Mouse (Mus musculus): ENCODE results near the gene Xpnpep3. TPM values are rescaled to one million over a fixed set of nuclear protein-coding genes. Genes with fewer than 3 reads are reported as not detected.

The Xpnpep3 gene
- total and polyA plus RNA-seq, 3 experiments, result 12.0 to 34.8 (median 27.7) TPM

DNA sequence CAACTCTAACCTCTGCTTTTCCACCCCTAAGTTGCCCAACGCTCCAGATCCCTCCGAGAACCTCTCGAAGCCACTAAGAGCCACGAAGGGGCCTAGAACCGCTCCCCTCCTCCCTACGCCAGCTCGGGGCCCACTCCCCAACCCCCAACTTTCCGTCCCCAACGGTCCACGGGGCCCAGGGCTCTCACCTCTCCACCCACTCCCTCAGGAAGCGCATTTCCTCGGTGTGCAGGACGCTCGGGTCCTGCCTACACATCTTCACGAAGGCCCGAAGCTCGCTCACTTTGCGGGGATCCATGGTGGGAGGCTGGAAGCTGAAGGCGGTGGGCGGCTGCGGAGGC lies 671 bp upstream of the Xpnpep3 start:
- no peak for DNase-seq

DNA sequence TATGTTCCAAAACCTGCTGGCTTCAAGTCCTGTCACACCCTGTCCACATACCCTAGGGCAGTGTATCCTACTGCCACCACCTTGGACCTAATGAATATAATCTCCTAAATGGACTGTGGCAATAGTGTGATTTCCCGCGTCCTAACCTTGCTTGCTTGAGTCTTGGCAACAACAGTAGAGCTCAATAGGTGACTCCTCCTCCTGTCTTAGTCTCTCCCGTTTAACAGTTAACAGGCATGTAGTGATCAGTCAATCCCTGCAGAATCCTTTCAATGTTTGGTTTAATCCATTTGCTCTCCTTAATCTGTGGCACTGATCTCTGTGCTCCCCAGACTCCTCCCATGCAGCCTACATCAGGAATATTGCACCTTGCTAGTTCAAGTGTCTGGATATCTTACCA lies 5.1 kb downstream of the Xpnpep3 start:
- no peak for DNase-seq

DNA sequence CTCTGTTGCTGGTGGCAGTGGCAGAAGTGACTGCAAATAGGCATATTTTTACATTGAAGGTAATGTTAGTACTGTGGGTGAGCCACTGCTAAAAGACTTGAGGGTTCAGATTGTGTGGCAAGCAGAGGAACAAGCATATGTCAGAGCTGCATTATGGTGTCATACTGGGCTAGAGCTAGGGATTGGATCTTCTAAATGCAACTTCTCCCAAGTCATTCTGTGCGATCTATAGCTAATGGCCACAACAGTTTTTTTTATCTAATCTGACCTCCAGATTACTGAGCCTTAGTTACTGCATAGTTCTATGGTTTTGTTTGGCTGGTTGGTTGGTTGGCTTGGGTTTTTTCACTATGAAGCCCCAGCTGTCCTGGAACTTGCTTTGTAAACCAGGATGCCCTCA lies 8.3 kb downstream of the Xpnpep3 start, which contains the start of gene Dnajb7:
Dnajb7 (minus strand) TSS at position 101 of the 400 bp plus-strand sequence.
- DNase-seq, result no peak

DNA sequence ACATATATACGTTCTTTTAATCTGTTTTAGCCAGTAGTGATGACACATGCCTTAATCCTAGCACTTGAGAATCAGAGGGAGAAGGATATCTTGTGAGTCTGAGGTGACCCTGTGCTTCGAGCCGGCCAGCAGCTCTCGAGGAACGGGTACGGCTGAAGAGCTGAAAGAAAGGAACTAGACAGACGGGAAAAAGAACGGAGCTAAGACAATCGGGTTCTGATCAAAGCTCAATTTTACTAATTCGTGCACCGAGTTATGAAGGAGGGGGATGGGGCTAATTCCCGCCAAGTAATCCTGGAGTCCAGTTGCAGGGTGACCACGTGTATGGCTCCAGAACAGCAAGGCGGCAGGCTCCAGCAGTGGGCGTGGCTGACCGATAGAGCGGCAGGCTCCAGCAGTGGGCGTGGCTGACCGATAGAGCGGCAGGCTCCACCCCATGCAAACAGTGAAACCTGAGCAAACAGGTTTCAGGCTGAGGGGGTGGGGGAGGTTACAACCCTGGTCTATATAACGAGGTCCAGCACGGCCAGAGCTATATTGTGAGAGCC lies 16.9 kb downstream of the Xpnpep3 start:
- peak; percentile 81 for DNase-seq

DNA sequence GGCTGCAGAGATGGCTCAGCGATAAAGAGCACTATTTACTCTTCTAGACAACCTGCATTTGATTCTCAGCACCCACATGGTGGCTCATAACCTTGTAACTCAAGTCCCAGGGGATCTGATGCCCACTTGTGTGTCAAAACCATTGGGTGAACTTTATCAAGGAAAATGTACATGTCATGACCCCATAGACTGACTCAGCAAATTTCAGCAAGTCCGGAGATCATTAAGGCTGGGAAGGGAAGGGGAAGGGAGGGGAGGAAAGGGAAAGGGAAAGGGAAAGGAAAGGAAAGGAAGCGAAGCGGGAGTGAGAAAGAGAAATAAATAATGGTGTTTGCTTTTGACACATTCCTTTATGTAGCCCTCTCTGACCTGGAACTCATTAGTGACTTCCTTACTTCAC lies 18.1 kb downstream of the Xpnpep3 start:
- DNase-seq, result no peak

DNA sequence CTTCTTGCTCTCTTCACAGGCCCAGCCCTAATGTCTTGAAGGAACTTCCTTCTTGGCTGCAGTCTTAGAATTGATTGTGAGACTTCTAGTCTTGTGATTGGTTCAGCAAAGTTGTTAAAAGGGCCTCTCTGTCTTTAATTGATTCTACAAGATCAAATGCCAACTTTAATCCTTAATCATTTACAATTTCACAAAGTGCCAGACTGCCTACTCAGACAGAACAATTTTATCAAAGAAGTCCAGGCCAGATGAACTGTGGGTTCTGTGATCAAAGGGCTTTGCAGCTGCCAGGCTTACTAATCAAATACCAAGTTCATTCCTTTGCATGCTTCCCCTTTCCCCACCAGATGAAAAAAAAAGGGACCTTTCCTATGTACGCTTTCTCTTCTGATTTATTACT lies 21.5 kb downstream of the Xpnpep3 start:
- no peak for DNase-seq

DNA sequence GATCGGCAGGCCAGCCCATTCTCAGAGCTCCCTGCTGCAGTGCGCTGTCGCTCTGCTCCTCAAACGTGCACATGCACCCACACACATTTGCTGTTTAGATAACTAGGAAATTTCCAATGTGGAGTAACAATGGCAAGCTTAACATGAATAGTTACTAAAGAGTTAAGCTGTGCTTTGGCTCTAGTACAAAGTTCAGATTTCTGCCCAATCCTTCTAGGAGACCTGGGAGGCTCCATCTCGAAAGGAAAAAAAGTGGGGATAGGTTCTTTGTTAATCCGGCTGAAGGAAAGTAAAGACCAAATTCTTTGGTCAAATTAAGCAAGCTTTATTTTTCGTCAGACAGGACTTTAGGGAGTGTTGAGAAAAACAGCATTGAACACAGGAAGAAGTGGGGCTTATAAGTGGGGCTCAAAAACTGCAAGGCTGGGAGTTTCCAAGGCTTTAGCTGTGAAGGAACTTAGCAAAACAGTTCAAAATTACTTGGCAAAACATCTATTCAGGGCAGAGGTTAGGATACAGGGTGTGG lies 22.3 kb downstream of the Xpnpep3 start:
- DNase-seq, result no peak

DNA sequence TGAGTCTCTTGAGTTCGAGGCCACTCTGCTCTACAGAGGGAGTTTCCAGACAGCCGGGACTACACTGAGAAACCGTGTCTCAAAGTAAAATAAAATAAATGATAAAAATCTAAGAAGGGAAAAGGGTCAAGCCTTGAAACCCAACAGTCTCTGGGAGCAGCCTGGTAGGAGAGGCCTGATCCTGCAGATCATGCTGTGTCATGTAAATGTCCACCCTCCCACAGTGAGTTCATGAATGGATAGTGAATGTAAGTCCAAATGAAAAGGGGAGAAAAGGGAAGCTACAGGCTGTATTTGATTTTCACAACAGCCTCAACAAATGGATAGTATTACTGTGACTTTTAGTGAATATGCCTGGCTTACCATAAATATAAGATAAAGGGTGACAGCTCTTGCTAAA lies 25.4 kb downstream of the Xpnpep3 start:
- no peak for DNase-seq

DNA sequence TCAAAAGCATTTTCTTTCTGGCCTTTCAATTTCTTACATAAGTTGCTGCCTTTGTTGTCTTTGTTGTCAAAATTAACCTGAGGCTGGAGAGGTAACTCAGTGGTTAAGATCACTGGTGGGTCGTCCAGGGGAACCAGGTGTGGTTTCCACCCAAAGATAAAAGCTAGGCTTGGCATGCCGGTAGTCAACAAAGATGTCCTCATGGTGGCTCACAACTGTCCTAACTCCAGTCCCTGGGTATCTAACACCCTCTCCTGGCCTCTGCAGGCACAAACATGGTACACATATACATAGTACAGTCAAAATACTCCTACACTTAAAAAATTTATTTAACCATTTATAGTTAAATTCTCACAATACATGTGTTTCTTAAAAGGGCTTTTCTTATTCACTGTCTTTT lies 28.0 kb downstream of the Xpnpep3 start:
- DNase-seq, result no peak

DNA sequence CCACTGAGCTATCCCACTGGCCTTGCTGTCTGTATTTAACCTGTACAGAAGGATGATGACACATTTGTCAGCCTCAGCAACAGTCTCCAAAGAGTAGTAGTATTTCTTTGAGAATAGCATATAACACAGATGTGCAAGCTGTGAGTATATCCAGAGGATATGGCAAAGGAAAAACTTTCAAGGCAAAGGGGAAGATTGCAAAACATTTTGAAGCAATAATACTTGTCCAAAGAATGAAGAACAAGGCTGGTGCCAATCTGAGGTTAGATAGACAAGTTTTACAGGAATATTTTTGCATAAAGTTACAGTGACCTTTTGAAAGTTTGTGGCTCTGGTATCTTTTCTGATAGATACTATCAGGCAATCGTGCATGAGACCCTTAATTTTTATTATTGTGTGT lies 31.3 kb downstream of the Xpnpep3 start:
- DNase-seq, result no peak

DNA sequence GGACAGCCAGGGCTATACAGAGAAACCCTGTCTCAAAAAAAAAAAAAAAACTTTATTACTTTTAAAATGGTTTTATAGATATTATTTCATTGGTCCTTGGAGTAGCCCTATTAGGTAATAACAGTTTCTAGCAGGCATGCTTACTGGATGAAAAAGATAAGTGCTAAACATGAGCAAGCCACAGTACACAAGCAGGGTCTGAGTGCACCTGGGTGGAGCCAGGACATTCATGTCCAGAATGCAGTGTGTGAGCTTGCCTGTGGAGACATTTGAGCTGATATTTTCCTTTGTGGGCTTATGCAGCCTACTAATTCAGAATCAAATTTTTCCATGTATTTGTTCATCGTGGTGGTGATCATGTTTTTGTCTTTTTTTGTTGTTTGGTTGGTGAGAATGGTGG lies 38.4 kb downstream of the Xpnpep3 start:
- no peak for DNase-seq

DNA sequence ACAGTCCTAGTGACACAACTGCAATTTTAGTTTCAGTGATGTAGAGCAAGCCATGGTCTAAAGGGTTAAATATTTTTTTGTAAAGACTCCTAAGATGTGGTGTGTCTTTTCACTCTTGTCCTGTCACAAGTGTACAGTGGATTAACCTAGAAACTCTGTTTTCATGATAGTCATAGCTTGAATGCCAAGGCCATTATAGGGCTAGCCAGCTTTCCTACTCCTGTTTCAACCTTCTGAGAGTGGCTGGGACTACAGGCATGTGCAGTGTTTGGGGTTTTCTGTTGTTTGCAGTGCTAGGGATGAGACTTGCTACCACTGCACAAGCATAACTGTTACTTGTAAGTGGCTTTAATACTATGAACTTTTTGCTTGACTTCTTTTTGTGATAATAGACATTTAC lies 39.3 kb downstream of the Xpnpep3 start:
- peak; percentile 58 for DNase-seq

DNA sequence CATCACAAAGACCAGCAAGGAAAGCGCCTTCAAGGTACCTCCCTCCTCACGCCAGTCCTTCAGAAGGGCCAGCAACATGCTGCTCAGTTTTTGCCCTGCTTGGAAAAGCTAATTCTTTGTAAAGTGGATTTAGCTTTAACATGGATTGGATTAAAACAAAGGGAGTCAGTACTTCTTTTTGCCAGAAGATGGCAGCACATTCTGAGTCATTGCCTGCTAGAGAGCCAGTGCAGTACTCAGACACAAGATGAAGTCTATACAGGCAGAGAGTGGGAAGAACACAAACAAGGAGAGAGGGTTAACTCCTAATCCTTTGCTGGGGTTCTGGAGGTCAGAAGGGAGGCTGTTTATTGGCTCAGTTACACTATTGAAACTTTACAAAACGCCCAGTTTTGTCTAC lies 48.5 kb downstream of the Xpnpep3 start:
- peak; percentile 60 for DNase-seq

DNA sequence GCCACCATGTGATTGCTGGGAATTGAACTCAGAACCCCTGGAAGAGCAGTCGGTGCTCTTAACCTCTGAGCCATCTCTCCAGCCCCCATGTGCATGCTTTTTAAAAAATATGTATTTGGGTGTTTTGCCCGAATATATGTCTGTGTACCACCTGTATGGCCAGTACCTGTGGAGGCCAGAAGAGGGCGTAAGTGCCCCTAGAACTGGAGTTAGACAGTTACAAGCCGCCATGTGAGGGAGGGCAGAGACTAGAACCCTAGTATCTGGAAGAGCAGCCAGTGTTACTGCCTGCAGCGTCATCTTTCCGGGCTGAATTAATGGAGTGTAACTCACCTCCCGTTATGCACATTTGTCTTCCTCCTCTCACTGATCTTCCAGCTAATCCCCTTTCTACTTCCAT lies 61.6 kb downstream of the Xpnpep3 start:
- no peak for DNase-seq

DNA sequence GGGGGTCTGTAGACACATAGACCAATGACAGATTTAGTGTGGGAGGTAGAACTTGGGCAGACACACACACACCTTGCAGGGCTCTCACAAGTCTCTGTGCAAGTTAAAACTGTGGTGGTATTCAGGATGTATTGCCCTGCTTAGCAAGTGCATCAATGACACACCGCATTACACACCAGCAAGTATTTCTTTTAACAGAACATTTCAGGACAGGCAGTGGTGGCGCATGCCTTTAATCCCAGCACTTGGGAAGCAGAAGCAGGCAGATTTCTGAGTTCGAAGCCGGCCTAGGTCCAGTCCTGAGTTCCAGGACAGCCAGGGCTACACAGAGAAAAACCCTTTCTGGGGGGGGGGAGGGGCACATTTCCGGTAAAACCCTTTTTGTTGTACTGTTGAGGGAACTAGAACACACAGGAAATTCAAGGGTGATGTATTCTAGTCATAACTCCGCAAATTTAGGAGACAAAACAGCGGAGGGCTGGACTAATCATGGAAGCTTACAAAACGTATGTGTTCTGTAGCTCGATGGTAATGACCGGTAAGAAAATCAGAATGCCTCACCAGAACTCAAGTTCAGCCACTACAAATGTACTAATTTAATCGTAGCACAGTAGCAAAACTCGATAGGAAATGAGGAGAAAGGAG lies 65.2 kb downstream of the Xpnpep3 start:
- no peak for DNase-seq

DNA sequence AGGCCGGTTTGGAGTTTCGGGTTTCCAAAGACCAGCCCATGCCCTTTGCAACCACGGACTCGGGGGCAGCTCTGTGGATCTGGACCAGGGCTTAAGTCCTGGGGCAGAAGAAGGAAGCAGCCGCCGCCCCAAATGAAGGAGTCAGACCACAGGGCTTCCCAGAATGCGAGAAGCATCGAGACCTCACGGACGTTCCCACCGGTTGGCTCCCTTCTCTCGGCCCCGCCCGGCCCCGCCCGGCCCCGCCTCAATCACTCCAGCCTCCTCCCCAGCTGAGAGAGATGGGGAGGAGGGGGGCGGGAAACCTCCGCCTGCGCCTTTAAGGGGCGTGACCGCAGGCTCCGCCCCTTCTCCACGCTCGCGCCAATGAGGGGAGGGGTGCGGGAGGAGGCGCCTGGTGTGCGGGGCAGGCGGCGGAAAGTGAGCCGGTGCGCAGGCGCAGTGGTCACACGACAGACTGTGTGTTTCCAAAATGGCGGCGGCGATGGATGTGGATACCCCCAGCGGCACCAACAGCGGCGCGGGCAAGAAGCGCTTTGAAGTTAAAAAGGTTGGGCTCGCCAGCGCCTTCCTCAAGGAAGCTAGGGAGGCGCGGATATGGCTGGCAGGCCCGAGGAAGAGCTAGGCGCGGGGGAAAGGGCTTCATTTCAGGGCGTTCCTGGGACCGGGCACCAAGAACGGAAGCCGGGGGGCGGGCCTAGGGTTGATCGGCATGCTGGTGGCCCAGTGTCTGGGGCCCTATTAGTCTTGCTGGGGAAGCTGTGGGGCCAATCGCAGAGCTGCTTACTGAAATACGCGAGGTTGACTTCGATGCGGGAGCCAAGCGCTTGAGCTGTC lies 66.2 kb downstream of the Xpnpep3 start, which contains the start of gene Rbx1:
Rbx1 (plus strand) TSS at position 396 of the 837 bp plus-strand sequence.
- DNase-seq, result peak; percentile 100

DNA sequence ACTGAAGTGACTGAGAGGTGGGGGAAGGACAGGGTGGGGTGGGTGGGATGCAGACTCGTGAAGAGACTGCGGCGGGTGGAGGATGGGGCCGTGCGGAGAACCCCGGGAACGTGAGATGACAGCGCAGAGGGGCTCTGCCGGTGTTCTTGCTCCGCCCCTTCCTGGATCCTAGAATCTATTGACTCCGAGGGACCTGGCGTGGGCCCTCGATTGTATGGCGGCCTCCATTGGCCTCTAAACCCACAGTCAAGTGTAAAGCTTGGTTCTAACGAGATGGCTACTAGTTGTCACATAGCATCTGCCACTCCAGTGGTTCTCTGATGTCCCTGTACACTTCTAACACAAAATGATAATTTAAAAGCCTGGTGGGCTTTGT lies 66.8 kb downstream of the Xpnpep3 start:
- DNase-seq, result no peak

DNA sequence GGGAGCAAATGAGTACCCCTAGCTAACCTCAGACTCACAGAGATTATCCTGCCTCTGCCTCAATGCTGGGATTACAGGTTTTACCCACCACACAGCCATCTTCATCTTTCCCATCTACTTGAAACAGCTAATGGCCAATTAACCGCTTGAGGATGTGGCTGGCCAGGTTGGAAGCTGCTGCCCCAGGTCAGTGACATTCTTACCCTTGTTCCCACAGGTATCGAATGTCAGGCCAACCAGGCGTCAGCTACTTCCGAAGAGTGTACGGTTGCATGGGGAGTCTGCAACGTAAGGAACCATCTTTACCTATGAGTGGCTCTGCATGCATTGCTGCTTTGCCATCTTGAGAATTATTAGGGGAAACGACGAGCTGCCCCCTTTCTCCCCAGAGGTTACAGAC lies 70.8 kb downstream of the Xpnpep3 start:
- no peak for DNase-seq

DNA sequence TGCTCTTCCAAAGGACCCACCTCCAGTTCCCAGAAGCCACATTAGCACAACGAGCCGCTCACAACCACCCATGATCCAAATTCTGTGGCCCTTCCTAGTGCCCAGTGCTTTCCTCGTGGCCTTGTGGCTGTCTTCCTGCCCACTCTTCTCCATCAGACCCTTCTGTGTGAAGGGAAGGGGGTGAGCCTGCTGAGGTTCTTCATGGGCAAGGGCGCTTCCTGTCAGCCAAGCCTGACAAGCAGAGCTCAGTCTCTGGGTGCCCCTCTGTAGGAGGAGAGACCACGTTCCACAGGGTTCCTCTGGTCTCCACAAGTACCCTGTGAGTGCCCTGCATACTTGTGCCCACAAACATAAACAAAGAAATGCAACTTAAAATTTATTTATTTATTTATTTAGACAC lies 72.3 kb downstream of the Xpnpep3 start:
- DNase-seq, result no peak

DNA sequence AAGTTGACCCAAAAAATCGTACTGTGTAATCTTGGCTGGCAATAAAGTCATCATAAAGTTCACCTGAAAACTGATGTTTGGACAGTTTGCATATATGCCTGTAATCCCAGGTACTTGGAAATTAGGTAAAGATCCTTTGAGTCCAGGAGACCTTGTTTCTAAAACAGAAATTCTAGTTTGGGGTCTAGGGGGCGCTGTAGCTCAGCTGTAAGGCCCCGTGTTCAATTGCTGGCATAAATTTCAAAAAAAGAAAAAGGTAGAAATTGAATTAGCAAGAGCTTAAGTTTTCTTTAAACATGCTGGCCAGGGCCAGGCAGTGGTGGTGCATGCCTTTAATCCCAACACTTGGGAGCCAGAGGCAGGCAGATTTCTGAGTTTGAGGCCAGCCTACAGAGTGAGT lies 75.7 kb downstream of the Xpnpep3 start:
- DNase-seq, result no peak

DNA sequence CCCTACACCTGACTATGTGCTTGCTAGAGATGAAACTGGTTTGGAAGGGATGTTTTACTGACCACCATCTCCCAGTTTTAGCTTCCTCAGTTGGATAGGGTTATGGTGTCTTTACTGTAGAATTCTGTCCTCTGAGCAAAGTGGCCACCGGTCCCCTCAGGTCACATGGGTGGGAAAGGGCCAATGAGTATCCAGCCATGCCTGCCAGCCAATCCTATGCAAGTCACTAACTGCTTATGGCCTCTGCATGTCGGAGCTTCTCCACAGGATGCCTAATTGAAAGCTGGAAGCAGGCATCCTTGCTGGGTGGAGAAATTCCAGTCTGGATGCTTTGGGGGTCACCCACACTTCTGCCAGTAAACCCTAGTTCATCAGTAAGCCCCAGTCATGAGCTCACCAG lies 76.7 kb downstream of the Xpnpep3 start:
- peak; percentile 42 for DNase-seq

DNA sequence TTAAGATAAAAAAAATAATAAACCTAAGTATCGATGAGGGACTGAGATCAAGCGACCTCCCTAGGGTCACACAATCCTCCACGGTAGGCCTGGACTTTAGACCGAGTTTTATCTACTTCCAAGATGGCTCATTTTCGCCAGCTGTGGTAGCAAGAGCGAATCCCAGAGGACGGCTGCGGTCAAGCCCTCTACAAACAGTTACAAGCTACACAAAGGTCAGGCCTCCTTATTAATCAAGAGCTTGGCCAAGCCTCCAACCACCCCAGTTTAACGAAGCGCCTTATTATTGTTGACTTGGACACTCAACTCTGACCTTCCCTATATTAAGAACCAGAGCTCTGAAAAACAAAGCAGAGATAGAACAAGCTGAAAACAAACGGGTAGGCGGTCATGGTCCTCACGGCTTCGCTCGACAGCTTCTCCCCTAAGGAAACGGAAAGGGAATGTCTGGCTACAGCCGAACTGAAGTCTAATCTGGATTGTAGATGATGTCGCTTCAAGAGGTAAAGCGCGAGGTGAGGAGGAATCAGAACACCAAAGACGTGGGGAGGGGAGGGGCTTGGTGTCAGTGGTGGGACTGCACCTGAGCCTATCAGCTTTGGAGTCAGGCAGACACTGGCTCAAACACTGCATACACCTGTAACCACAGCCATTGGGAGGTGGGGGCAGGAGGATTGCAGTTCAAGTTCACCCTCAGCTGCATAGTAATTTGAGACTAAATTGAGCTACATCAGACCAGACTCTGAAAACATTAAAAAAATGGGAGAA lies 79.7 kb downstream of the Xpnpep3 start:
- no peak for DNase-seq
